Mouse (Mus musculus): ENCODE data around the gene Tmem238.

Gene Tmem238

GRCm38 (mm10) chr7:4751971-4752820 lies 37.3 kb downstream of the Tmem238 start:
- in situ Hi-C loops (cut with MboI; ENCODE audit: unreplicated experiment in 2 of 2), result no loop called here

GRCm38 (mm10) chr7:4749169-4749568 lies 40.3 kb downstream of the Tmem238 start:
- in situ Hi-C loops (cut with MboI; ENCODE audit: unreplicated experiment in 2 of 2), result loop anchor here (5.0 kb wide), 2 partner anchors 33 to 38 kb away; partner anchors contain the start of genes Il11 (in 1 of the 2), Tmem190 (in 1 of the 2) and Tmem238 (in 1 of the 2)

- in situ Hi-C loops (cut with MboI; ENCODE audit: unreplicated experiment in 2 of 2), result loop anchor here (5.0 kb wide), 2 partner anchors 34 to 39 kb away; partner anchors contain the start of genes Il11 (in 1 of the 2), Tmem190 (in 1 of the 2) and Tmem238 (in 1 of the 2)
Observed at GRCm38 (mm10) chr7:4748321-4748720, 41.1 kb downstream of the Tmem238 start.

- in situ Hi-C loops (cut with MboI; ENCODE audit: unreplicated experiment in 2 of 2), result loop anchor here (5.0 kb wide), 2 partner anchors 35 to 40 kb away; partner anchors contain the start of genes Il11 (in 1 of the 2), Tmem190 (in 1 of the 2) and Tmem238 (in 1 of the 2)
Observed at GRCm38 (mm10) chr7:4747156-4747899, 42.1 kb downstream of the Tmem238 start.

- in situ Hi-C loops (cut with MboI; ENCODE audit: unreplicated experiment in 2 of 2), result loop anchor here (5.0 kb wide), 2 partner anchors 36 to 41 kb away; partner anchors contain the start of genes Il11 (in 1 of the 2), Tmem190 (in 1 of the 2) and Tmem238 (in 1 of the 2)
Observed at GRCm38 (mm10) chr7:4746326-4746980, 43.0 kb downstream of the Tmem238 start.

GRCm38 (mm10) chr7:4744886-4745285 lies 44.6 kb downstream of the Tmem238 start:
- in situ Hi-C loops (cut with MboI; ENCODE audit: unreplicated experiment in 2 of 2), result loop anchor here (5.0 kb wide), 2 partner anchors 37 to 42 kb away; partner anchors contain the start of genes Il11 (in 1 of the 2), Tmem190 (in 1 of the 2) and Tmem238 (in 1 of the 2)

GRCm38 (mm10) chr7:4743354-4743753 lies 46.1 kb downstream of the Tmem238 start:
- in situ Hi-C loops (cut with MboI; ENCODE audit: unreplicated experiment in 2 of 2), result no loop called here

- in situ Hi-C loops (cut with MboI; ENCODE audit: unreplicated experiment in 2 of 2), result no loop called here
Observed at GRCm38 (mm10) chr7:4742482-4742819, 47.0 kb downstream of the Tmem238 start.

- in situ Hi-C loops (cut with MboI; ENCODE audit: unreplicated experiment in 2 of 2), result no loop called here
Observed at GRCm38 (mm10) chr7:4741672-4742481, 47.6 kb downstream of the Tmem238 start.

GRCm38 (mm10) chr7:4741151-4741550 lies 48.3 kb downstream of the Tmem238 start:
- in situ Hi-C loops (cut with MboI; ENCODE audit: unreplicated experiment in 2 of 2), result no loop called here

GRCm38 (mm10) chr7:4740309-4740727 lies 49.1 kb downstream of the Tmem238 start:
- in situ Hi-C loops (cut with MboI; ENCODE audit: unreplicated experiment in 2 of 2), result no loop called here

GRCm38 (mm10) chr7:4739544-4740275 lies 49.7 kb downstream of the Tmem238 start, which contains the start of gene Kmt5c:
Kmt5c (plus strand) TSS chr7:4740115.
- in situ Hi-C loops (cut with MboI; ENCODE audit: unreplicated experiment in 2 of 2), result loop anchor here in 1 of 2 experiments (5.0 kb wide), 1 partner anchor 52 kb away; the partner anchor contains the start of gene Hspbp1

GRCm38 (mm10) chr7:4739041-4739543 lies 50.4 kb downstream of the Tmem238 start:
- in situ Hi-C loops (cut with MboI; ENCODE audit: unreplicated experiment in 2 of 2), result loop anchor here in 1 of 2 experiments (5.0 kb wide), 1 partner anchor 52 kb away; the partner anchor contains the start of gene Hspbp1

Measured in v-Abl transformed pro-B cells (cell line).